Mouse (Mus musculus): Measurements from ENCODE around the gene Rcsd1. TPM values are rescaled to one million over a fixed set of nuclear protein-coding genes. Genes with fewer than 3 reads are reported as not detected.

Rcsd1 gene
- 12.1 and 12.8 TPM in 2 replicates for polyA plus RNA-seq (2015; fragmentation: Nextera tagmentation; extraction: Ambion mirVana)

- peak within 1 kb of the TSS; percentile 59 for H3K27ac ChIP-seq (ENCODE audit: low read length)
- peak within 1 kb of the TSS; percentile 30; the same call in 1 of the 2 replicates for H3K4me2 ChIP-seq (ENCODE audit: low read depth, low read length)
- no peak within 1 kb of the TSS for H3K4me3 ChIP-seq (ENCODE audit: low read depth, low read length)
- H3K4me1 ChIP-seq (ENCODE audit: control insufficient read depth, low read depth, low read length): peaks cover 14% of the 10 kb centered on the region
- H3K36me3 ChIP-seq (ENCODE audit: control insufficient read depth, insufficient read depth): no peaks in the 10 kb centered on the region
- ATAC-seq (ENCODE audit: low read depth): peak; percentile 70
- 13% methylated on average over 5 of the region's 5 CpGs for whole genome bisulfite sequencing (ENCODE audit: insufficient replicate concordance)
- no peak within 1 kb of the TSS for H3K9ac ChIP-seq (ENCODE audit: low read depth, low read length)
- no peaks in the 10 kb centered on the region for H3K9me3 ChIP-seq (replicated peaks; ENCODE audit: control insufficient read depth, low read length)
- H3K27me3 ChIP-seq (ENCODE audit: control insufficient read depth, insufficient read depth, low read depth, low read length): peaks cover 15% of the 10 kb centered on the region
These were observed at the start of gene Rcsd1 for GRCm38 (mm10) chr1:165709629-165710256. Rcsd1 (minus strand) TSS chr1:165709757.

DNA sequence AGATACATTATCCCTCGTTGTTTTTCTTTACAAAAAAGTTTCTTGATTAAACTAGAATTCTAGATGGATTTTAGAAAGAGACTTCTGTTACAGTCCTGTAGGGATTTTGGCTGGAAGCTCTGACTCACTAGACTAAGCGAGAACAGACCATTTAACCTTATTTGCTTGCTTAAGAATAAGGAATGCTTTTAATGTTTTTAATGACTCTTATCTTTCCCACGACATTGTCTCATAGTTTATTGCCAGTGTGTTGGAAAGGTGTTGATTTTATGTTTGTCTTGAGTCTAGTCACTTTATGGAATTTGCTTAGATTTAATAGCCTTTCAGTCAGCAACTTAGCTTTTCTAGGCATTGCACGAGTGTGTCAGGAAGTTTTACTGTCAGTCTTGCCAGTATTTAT lies 45.6 kb upstream of the Rcsd1 start:
- ATAC-seq (ENCODE audit: low read depth): no peak
- H3K4me1 ChIP-seq (ENCODE audit: control insufficient read depth, low read depth, low read length): no peaks in the 10 kb centered on the region
- H3K27ac ChIP-seq (ENCODE audit: low read length): no peak overlapping the region
- H3K27me3 ChIP-seq (ENCODE audit: control insufficient read depth, insufficient read depth, low read depth, low read length): no peaks in the 10 kb centered on the region
- no peak overlapping the region for H3K4me2 ChIP-seq (ENCODE audit: low read depth, low read length)
- H3K4me3 ChIP-seq (ENCODE audit: low read depth, low read length): no peak overlapping the region
- WGBS (ENCODE audit: insufficient replicate concordance): 41% methylated on average over 4 of the region's 4 CpGs
- H3K9me3 ChIP-seq (replicated peaks; ENCODE audit: control insufficient read depth, low read length): no peaks in the 10 kb centered on the region
- H3K36me3 ChIP-seq (ENCODE audit: control insufficient read depth, insufficient read depth): no peaks in the 10 kb centered on the region
- no peak overlapping the region for H3K9ac ChIP-seq (ENCODE audit: low read depth, low read length)

GRCm38 (mm10) chr1:165754205-165754604 lies 44.6 kb upstream of the Rcsd1 start:
- Histone ChIP-seq H3K4me3 (ENCODE audit: low read depth, low read length) (no peak overlapping the region), H3K27ac (ENCODE audit: low read length) (no peak overlapping the region), H3K4me2 (ENCODE audit: low read depth, low read length) (no peak overlapping the region), H3K27me3 (ENCODE audit: control insufficient read depth, insufficient read depth, low read depth, low read length) (no peaks in the 10 kb centered on the region), H3K9me3 (replicated peaks; ENCODE audit: control insufficient read depth, low read length) (no peaks in the 10 kb centered on the region), H3K4me1 (ENCODE audit: control insufficient read depth, low read depth, low read length) (no peaks in the 10 kb centered on the region), H3K36me3 (ENCODE audit: control insufficient read depth, insufficient read depth) (no peaks in the 10 kb centered on the region), H3K9ac (ENCODE audit: low read depth, low read length) (no peak overlapping the region)
- ATAC-seq (ENCODE audit: low read depth): no peak
- 76% methylated on average over 6 of the region's 6 CpGs for WGBS (ENCODE audit: insufficient replicate concordance)

DNA sequence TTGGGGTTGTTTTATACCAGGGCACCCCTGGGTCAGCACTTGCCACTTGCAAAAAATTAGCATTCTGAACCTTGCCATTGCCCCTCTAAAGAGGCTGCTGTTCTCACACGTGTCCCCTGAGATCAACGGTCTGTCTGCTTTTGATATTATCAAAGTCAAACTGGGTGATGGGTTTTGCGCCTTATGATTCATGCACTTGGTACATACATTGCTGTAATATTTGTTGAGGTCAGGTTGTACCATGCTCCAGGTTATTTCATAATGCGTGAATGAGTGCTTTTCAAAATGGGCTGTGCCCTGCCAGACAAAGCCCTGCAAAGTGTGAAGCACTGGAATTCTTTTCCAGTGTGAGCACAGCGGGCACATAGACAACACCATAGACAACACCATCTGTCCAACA lies 42.3 kb upstream of the Rcsd1 start:
- Histone ChIP-seq H3K4me2 (ENCODE audit: low read depth, low read length) (no peak overlapping the region), H3K27ac (ENCODE audit: low read length) (no peak overlapping the region), H3K4me1 (ENCODE audit: control insufficient read depth, low read depth, low read length) (no peaks in the 10 kb centered on the region), H3K9me3 (replicated peaks; ENCODE audit: control insufficient read depth, low read length) (no peaks in the 10 kb centered on the region), H3K27me3 (ENCODE audit: control insufficient read depth, insufficient read depth, low read depth, low read length) (no peaks in the 10 kb centered on the region), H3K4me3 (ENCODE audit: low read depth, low read length) (no peak overlapping the region), H3K36me3 (ENCODE audit: control insufficient read depth, insufficient read depth) (no peaks in the 10 kb centered on the region), H3K9ac (ENCODE audit: low read depth, low read length) (no peak overlapping the region)
- no peak for ATAC-seq (ENCODE audit: low read depth)
- WGBS (ENCODE audit: insufficient replicate concordance): 60% methylated on average over 5 of the region's 5 CpGs

DNA sequence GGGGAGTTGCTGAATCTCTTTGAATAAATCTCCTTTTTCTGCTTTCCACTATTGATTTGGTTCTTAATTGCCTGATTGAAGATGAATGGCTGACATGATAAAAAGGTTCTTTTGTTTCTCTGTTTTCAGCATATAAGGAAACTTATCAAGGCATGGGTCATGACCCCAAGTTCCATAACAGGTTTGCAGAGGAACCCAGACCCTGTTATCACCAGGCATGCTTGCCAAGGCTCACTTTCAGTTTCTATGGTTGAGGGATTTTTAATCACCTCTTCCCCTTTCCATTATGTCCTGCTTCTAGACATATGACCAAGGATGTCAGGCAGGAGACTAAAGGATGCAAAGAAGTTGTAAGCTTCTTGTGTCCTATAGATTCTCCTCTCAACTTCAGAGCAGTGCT lies 41.6 kb upstream of the Rcsd1 start:
- Histone ChIP-seq H3K9me3 (replicated peaks; ENCODE audit: control insufficient read depth, low read length) (no peaks in the 10 kb centered on the region), H3K4me2 (ENCODE audit: low read depth, low read length) (no peak overlapping the region), H3K36me3 (ENCODE audit: control insufficient read depth, insufficient read depth) (no peaks in the 10 kb centered on the region), H3K27me3 (ENCODE audit: control insufficient read depth, insufficient read depth, low read depth, low read length) (no peaks in the 10 kb centered on the region), H3K4me3 (ENCODE audit: low read depth, low read length) (no peak overlapping the region), H3K9ac (ENCODE audit: low read depth, low read length) (no peak overlapping the region), H3K27ac (ENCODE audit: low read length) (no peak overlapping the region), H3K4me1 (ENCODE audit: control insufficient read depth, low read depth, low read length) (no peaks in the 10 kb centered on the region)
- no peak for ATAC-seq (ENCODE audit: low read depth)

DNA sequence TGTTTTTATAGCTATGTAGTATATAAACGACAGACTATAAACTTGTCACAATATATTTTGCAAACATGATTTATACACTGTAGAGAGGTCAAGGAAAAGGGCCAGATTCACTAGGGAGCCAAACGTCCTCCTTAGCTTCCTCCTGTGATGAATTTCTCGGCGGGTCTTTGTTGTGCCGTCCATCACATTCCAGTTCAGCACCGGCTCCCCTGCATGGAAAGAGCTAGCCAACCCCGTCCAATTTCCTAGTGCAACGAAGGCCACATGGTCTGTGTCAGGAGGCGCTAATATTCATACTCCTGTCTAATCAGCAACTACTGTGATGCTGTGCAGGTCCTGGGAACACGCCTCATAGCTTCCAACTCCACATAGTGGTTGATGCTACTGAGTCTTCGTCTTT lies 38.5 kb upstream of the Rcsd1 start:
- 42% methylated on average over 11 of the region's 11 CpGs for WGBS (ENCODE audit: insufficient replicate concordance)
- Histone ChIP-seq H3K9me3 (replicated peaks; ENCODE audit: control insufficient read depth, low read length) (no peaks in the 10 kb centered on the region), H3K4me2 (ENCODE audit: low read depth, low read length) (no peak overlapping the region), H3K4me1 (ENCODE audit: control insufficient read depth, low read depth, low read length) (no peaks in the 10 kb centered on the region), H3K4me3 (ENCODE audit: low read depth, low read length) (no peak overlapping the region), H3K27ac (ENCODE audit: low read length) (no peak overlapping the region), H3K36me3 (ENCODE audit: control insufficient read depth, insufficient read depth) (no peaks in the 10 kb centered on the region), H3K9ac (ENCODE audit: low read depth, low read length) (no peak overlapping the region), H3K27me3 (ENCODE audit: control insufficient read depth, insufficient read depth, low read depth, low read length) (no peaks in the 10 kb centered on the region)
- ATAC-seq (ENCODE audit: low read depth): no peak

DNA sequence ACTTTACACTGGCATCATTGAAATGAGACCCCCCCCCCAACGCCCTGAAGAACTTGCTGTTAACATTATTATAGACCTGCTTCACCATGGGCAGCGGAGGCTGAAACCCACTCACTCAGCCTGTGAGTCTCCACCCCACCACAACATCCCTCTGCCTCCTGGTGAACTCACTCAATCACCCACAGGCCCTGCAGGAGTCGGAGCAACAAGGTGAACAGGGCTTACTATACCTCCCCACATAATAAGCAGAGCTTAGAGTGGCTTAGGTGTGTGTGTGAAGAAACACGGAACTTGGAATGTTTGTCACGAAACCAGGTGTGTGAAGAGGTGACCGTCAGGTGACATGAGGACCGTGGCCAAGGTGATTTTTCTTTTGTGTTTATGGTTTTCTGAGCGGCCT lies 32.4 kb upstream of the Rcsd1 start:
- no peaks in the 10 kb centered on the region for H3K36me3 ChIP-seq (ENCODE audit: control insufficient read depth, insufficient read depth)
- H3K4me1 ChIP-seq (ENCODE audit: control insufficient read depth, low read depth, low read length): no peaks in the 10 kb centered on the region
- no peak overlapping the region for H3K27ac ChIP-seq (ENCODE audit: low read length)
- H3K4me3 ChIP-seq (ENCODE audit: low read depth, low read length): no peak overlapping the region
- no peaks in the 10 kb centered on the region for H3K9me3 ChIP-seq (replicated peaks; ENCODE audit: control insufficient read depth, low read length)
- H3K9ac ChIP-seq (ENCODE audit: low read depth, low read length): no peak overlapping the region
- 66% methylated on average over 8 of the region's 8 CpGs for WGBS (ENCODE audit: insufficient replicate concordance)
- H3K27me3 ChIP-seq (ENCODE audit: control insufficient read depth, insufficient read depth, low read depth, low read length): no peaks in the 10 kb centered on the region
- no peak for ATAC-seq (ENCODE audit: low read depth)
- no peak overlapping the region for H3K4me2 ChIP-seq (ENCODE audit: low read depth, low read length)

DNA sequence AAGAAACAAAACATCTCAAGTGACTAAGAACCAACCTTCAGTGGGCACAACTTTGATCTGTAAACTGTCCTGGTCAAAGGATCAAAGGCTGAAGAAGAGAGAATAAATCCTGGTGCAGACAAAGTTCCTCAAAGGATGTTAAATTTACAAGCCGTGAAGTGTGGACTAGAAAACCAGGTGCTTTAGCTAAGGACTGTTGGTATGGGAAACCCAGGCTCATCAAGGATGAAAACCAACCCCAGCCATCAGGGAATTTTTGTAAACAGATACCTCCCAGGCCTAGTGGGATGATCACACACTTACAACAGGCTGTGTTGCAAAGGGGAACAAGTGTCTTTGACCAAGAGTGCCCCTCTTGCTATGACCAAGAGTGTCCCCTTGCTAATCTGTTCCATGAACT lies 29.4 kb upstream of the Rcsd1 start:
- no peak overlapping the region for H3K27ac ChIP-seq (ENCODE audit: low read length)
- no peak overlapping the region for H3K4me3 ChIP-seq (ENCODE audit: low read depth, low read length)
- no peak overlapping the region for H3K4me2 ChIP-seq (ENCODE audit: low read depth, low read length)
- H3K9ac ChIP-seq (ENCODE audit: low read depth, low read length): no peak overlapping the region
- peaks cover 3% of the 10 kb centered on the region; the same call in 1 of the 2 replicates for H3K4me1 ChIP-seq (ENCODE audit: control insufficient read depth, low read depth, low read length)
- 53% methylated on average over 1 of the region's 1 CpGs for WGBS (ENCODE audit: insufficient replicate concordance)
- no peaks in the 10 kb centered on the region for H3K36me3 ChIP-seq (ENCODE audit: control insufficient read depth, insufficient read depth)
- H3K9me3 ChIP-seq (replicated peaks; ENCODE audit: control insufficient read depth, low read length): no peaks in the 10 kb centered on the region
- no peaks in the 10 kb centered on the region for H3K27me3 ChIP-seq (ENCODE audit: control insufficient read depth, insufficient read depth, low read depth, low read length)
- no peak for ATAC-seq (ENCODE audit: low read depth)

GRCm38 (mm10) chr1:165737867-165738266 lies 28.3 kb upstream of the Rcsd1 start:
- H3K9ac ChIP-seq (ENCODE audit: low read depth, low read length): no peak overlapping the region
- no peak overlapping the region for H3K4me3 ChIP-seq (ENCODE audit: low read depth, low read length)
- WGBS (ENCODE audit: insufficient replicate concordance): 19% methylated on average over 3 of the region's 3 CpGs
- no peak overlapping the region for H3K4me2 ChIP-seq (ENCODE audit: low read depth, low read length)
- H3K27me3 ChIP-seq (ENCODE audit: control insufficient read depth, insufficient read depth, low read depth, low read length): no peaks in the 10 kb centered on the region
- H3K36me3 ChIP-seq (ENCODE audit: control insufficient read depth, insufficient read depth): no peaks in the 10 kb centered on the region
- peaks cover 3% of the 10 kb centered on the region; the same call in 1 of the 2 replicates for H3K4me1 ChIP-seq (ENCODE audit: control insufficient read depth, low read depth, low read length)
- no peak for ATAC-seq (ENCODE audit: low read depth)
- H3K27ac ChIP-seq (ENCODE audit: low read length): no peak overlapping the region
- H3K9me3 ChIP-seq (replicated peaks; ENCODE audit: control insufficient read depth, low read length): no peaks in the 10 kb centered on the region

Data from liver, embryonic 16.5 days (tissue).